Mouse (Mus musculus) limb, embryonic 15.5 days (tissue): ENCODE data around the gene Thrsp. TPM values are rescaled to one million over a fixed set of nuclear protein-coding genes. Genes with fewer than 3 reads are reported as not detected.
"Not testable (repeated sequence)": the region's sequence is repeated elsewhere in the genome, so short reads cannot be mapped to it uniquely, and the experiment has no call there.

ENCODE experiments used
- ATAC-seq: fragments of 200-750 bp; cut with Nextera tagmentation; 2 replicates; pipeline ENCODE4 v1.8.0; 2017; ENCODE audit warnings: low read depth, moderate TSS enrichment; ENCODE audit not compliant: insufficient number of reproducible peaks, low FRiP score, low TSS enrichment
- H3K27ac ChIP-seq: fragments of 300-500 bp; sonication (generic); 2 replicates; pipeline ENCODE4 v1.5.1; 2015; ENCODE audit warnings: moderate library complexity, mild to moderate bottlenecking, inconsistent platforms
- H3K27me3 ChIP-seq: fragments of 300-500 bp; sonication (generic); 2 replicates; pipeline ENCODE4 v1.6.1; 2015; ENCODE audit warnings: inconsistent platforms
- H3K36me3 ChIP-seq: fragments of 300-500 bp; sonication (generic); 2 replicates; pipeline ENCODE4 v1.6.1; 2015; ENCODE audit warnings: inconsistent platforms
- H3K4me1 ChIP-seq: fragments of 300-500 bp; sonication (generic); 2 replicates; pipeline ENCODE4 v1.6.1; 2015; ENCODE audit warnings: inconsistent platforms
- H3K4me2 ChIP-seq: fragments of 300-500 bp; sonication (generic); 2 replicates; pipeline ENCODE4 v1.6.1; 2015; ENCODE audit warnings: mild to moderate bottlenecking, inconsistent platforms
- H3K4me3 ChIP-seq: fragments of 300-500 bp; sonication (generic); 2 replicates; pipeline ENCODE4 v1.5.1; 2015; ENCODE audit warnings: mild to moderate bottlenecking, inconsistent platforms
- H3K9ac ChIP-seq: fragments of 300-500 bp; sonication (generic); 2 replicates; pipeline ENCODE4 v1.6.1; 2015; ENCODE audit warnings: inconsistent platforms
- H3K9me3 ChIP-seq: fragments of 300-500 bp; sonication (generic); 2 replicates; pipeline ENCODE4 v1.6.1; 2016; ENCODE audit warnings: inconsistent platforms
- WGBS: fragments of 180-500 bp; shearing (Covaris S2); methylation state at CpG from one replicate; pipeline ENCODE4 v1.1.7; 2015; 5-methylcytosine and 5-hydroxymethylcytosine counted together
- polyA plus RNA-seq: library from polyadenylated mRNA; unstranded; fragments of >200 nt; fragmentation: Nextera tagmentation; extraction: Ambion mirVana; gene quantifications from 2 replicates; pipeline ENCODE4 v1.2.1, GENCODE M21; 2015

The Thrsp gene
- 0.91 and 3.5 TPM in 2 replicates for polyA plus RNA-seq

GRCm38 (mm10) chr7:97416906-97417777, at the start of gene Thrsp:
Gene Thrsp, minus strand, starts transcription at chr7:97417730.
- no peak for ATAC-seq
- Histone ChIP-seq H3K9ac (no peak within 1 kb of the TSS), H3K36me3 (0 out of 2 replicates have a peak, but pooled peaks cover 6% of the 10 kb centered on the region), H3K27me3 (no peaks in the 10 kb centered on the region), H3K4me3 (no peak within 1 kb of the TSS), H3K27ac (no peak within 1 kb of the TSS), H3K9me3 (no peaks in the 10 kb centered on the region), H3K4me2 (no peak within 1 kb of the TSS), H3K4me1 (peaks cover 4% of the 10 kb centered on the region; the same call in 1 of the 2 replicates)
- 76% methylated on average over 25 of the region's 25 CpGs for WGBS

GRCm38 (mm10) chr7:97455577-97455976, 38.0 kb upstream of the Thrsp start:
- no peaks in the 10 kb centered on the region for H3K9me3 ChIP-seq
- no peaks in the 10 kb centered on the region for H3K27me3 ChIP-seq
- H3K4me1 ChIP-seq: peaks cover 13% of the 10 kb centered on the region
- H3K4me3 ChIP-seq: no peak overlapping the region
- no peak overlapping the region for H3K4me2 ChIP-seq
- 74% methylated on average over 3 of the region's 3 CpGs for WGBS
- peaks cover 2% of the 10 kb centered on the region; the same call in 1 of the 2 replicates for H3K36me3 ChIP-seq
- H3K27ac ChIP-seq: no peak overlapping the region
- no peak overlapping the region for H3K9ac ChIP-seq
- ATAC-seq: no peak

GRCm38 (mm10) chr7:97454795-97455194, 37.3 kb upstream of the Thrsp start:
- H3K4me1 ChIP-seq: peaks cover 13% of the 10 kb centered on the region
- 92% methylated on average over 10 of the region's 10 CpGs for WGBS
- H3K4me3 ChIP-seq: no peak overlapping the region
- H3K4me2 ChIP-seq: no peak overlapping the region
- H3K27me3 ChIP-seq: no peaks in the 10 kb centered on the region
- H3K9ac ChIP-seq: no peak overlapping the region
- no peaks in the 10 kb centered on the region for H3K9me3 ChIP-seq
- no peak for ATAC-seq
- H3K27ac ChIP-seq: no peak overlapping the region
- H3K36me3 ChIP-seq: peaks cover 2% of the 10 kb centered on the region; the same call in 1 of the 2 replicates

GRCm38 (mm10) chr7:97453141-97453921, 35.8 kb upstream of the Thrsp start:
- Histone ChIP-seq H3K4me3 (peak overlapping the region; percentile 48), H3K27ac (peak overlapping the region; percentile 18; the same call in 1 of the 2 replicates), H3K27me3 (no peaks in the 10 kb centered on the region), H3K9me3 (no peaks in the 10 kb centered on the region), H3K9ac (peak overlapping the region; percentile 56), H3K4me2 (peak overlapping the region; percentile 87), H3K36me3 (peaks cover 2% of the 10 kb centered on the region; the same call in 1 of the 2 replicates), H3K4me1 (peaks cover 13% of the 10 kb centered on the region)
- ATAC-seq: no peak
- WGBS: 5% methylated on average over 27 of the region's 27 CpGs

- H3K27ac ChIP-seq: no peak overlapping the region
- no peaks in the 10 kb centered on the region for H3K36me3 ChIP-seq
- H3K4me2 ChIP-seq: no peak overlapping the region
- no peak for ATAC-seq
- H3K4me3 ChIP-seq: no peak overlapping the region
- WGBS: 70% methylated on average over 6 of the region's 6 CpGs
- H3K9me3 ChIP-seq: no peaks in the 10 kb centered on the region
- no peaks in the 10 kb centered on the region for H3K27me3 ChIP-seq
- no peak overlapping the region for H3K9ac ChIP-seq
- H3K4me1 ChIP-seq: peaks cover 17% of the 10 kb centered on the region
Measured at GRCm38 (mm10) chr7:97452196-97452595, 34.7 kb upstream of the Thrsp start.

GRCm38 (mm10) chr7:97451023-97451422, 33.5 kb upstream of the Thrsp start, which contains the start of gene Kctd14:
Gene Kctd14, plus strand, starts transcription at chr7:97451323.
- not testable (repeated sequence) for H3K9me3 ChIP-seq, H3K9ac ChIP-seq, H3K27ac ChIP-seq, ATAC-seq, H3K36me3 ChIP-seq, H3K27me3 ChIP-seq, H3K4me3 ChIP-seq, H3K4me2 ChIP-seq
- WGBS: 82% methylated on average over 2 of the region's 2 CpGs
- peaks cover 28% of the 10 kb centered on the region for H3K4me1 ChIP-seq

GRCm38 (mm10) chr7:97447050-97447531, 29.6 kb upstream of the Thrsp start:
- 52% methylated on average over 6 of the region's 6 CpGs for WGBS
- Histone ChIP-seq H3K9ac (no peak overlapping the region), H3K9me3 (no peaks in the 10 kb centered on the region), H3K36me3 (no peaks in the 10 kb centered on the region), H3K27ac (peak overlapping the region; percentile 81), H3K27me3 (no peaks in the 10 kb centered on the region), H3K4me1 (peaks cover 20% of the 10 kb centered on the region), H3K4me3 (no peak overlapping the region), H3K4me2 (no peak overlapping the region)
- ATAC-seq: no peak

- H3K27ac ChIP-seq: peak overlapping the region; percentile 81
- no peak overlapping the region for H3K9ac ChIP-seq
- no peaks in the 10 kb centered on the region for H3K27me3 ChIP-seq
- H3K9me3 ChIP-seq: no peaks in the 10 kb centered on the region
- no peak overlapping the region for H3K4me2 ChIP-seq
- peaks cover 20% of the 10 kb centered on the region for H3K4me1 ChIP-seq
- WGBS: 20% methylated on average over 6 of the region's 6 CpGs
- ATAC-seq: peak; percentile 83
- H3K4me3 ChIP-seq: no peak overlapping the region
- no peaks in the 10 kb centered on the region for H3K36me3 ChIP-seq
Measured at GRCm38 (mm10) chr7:97446171-97446925, 28.8 kb upstream of the Thrsp start.

- Histone ChIP-seq H3K36me3 (no peaks in the 10 kb centered on the region), H3K9ac (no peak overlapping the region), H3K27me3 (no peaks in the 10 kb centered on the region), H3K4me3 (no peak overlapping the region), H3K4me2 (no peak overlapping the region), H3K4me1 (no peaks in the 10 kb centered on the region), H3K27ac (no peak overlapping the region), H3K9me3 (no peaks in the 10 kb centered on the region)
- no peak for ATAC-seq
Measured at GRCm38 (mm10) chr7:97438986-97439385, 21.5 kb upstream of the Thrsp start.

GRCm38 (mm10) chr7:97434517-97434916, 17.0 kb upstream of the Thrsp start:
- no peaks in the 10 kb centered on the region for H3K36me3 ChIP-seq
- H3K9ac ChIP-seq: no peak overlapping the region

GRCm38 (mm10) chr7:97433517-97433916, 16.0 kb upstream of the Thrsp start:
- H3K9me3 ChIP-seq, H3K36me3 ChIP-seq, H3K4me3 ChIP-seq, H3K9ac ChIP-seq, H3K4me2 ChIP-seq, ATAC-seq, H3K27ac ChIP-seq, H3K4me1 ChIP-seq, H3K27me3 ChIP-seq: not testable (repeated sequence)
- 64% methylated on average over 3 of the region's 3 CpGs for WGBS

More at GRCm38 (mm10) chr7:97434517-97434916, 17.0 kb upstream of the Thrsp start:
- H3K4me3 ChIP-seq: no peak overlapping the region
- ATAC-seq: no peak
- WGBS: 69% methylated on average over 10 of the region's 10 CpGs
- no peak overlapping the region for H3K4me2 ChIP-seq
- no peaks in the 10 kb centered on the region for H3K9me3 ChIP-seq
- no peak overlapping the region for H3K27ac ChIP-seq
- H3K27me3 ChIP-seq: no peaks in the 10 kb centered on the region
- peaks cover 6% of the 10 kb centered on the region for H3K4me1 ChIP-seq
